Mouse (Mus musculus) heart, embryonic 10.5 days (tissue): ENCODE results near the gene Srsf3. TPM values are rescaled to one million over a fixed set of nuclear protein-coding genes. Genes with fewer than 3 reads are reported as not detected.

ENCODE experiments used
- DNase-seq: peaks from one replicate; pipeline ENCODE4 v3.0.0-alpha.2; 2017; ENCODE audit warnings: low spot score
- H3K27ac ChIP-seq: fragments of 300-500 bp; sonication (generic); 2 replicates; pipeline ENCODE4 v1.5.1; 2016; ENCODE audit warnings: mild to moderate bottlenecking
- H3K27me3 ChIP-seq: fragments of 300-500 bp; sonication (generic); 2 replicates; pipeline ENCODE4 v1.6.1; 2016; ENCODE audit warnings: mild to moderate bottlenecking; ENCODE audit not compliant: poor library complexity, insufficient read depth, severe bottlenecking
- H3K36me3 ChIP-seq: fragments of 300-500 bp; sonication (generic); 2 replicates; pipeline ENCODE4 v1.6.1; 2016; ENCODE audit warnings: mild to moderate bottlenecking, moderate library complexity
- H3K4me1 ChIP-seq: fragments of 300-500 bp; sonication (generic); 2 replicates; pipeline ENCODE4 v1.6.1; 2016; ENCODE audit warnings: mild to moderate bottlenecking
- H3K4me3 ChIP-seq: fragments of 300-500 bp; sonication (generic); 2 replicates; pipeline ENCODE4 v1.5.1; 2016; ENCODE audit warnings: mild to moderate bottlenecking, moderate library complexity
- H3K9me3 ChIP-seq: fragments of 300-500 bp; sonication (generic); 2 replicates; pipeline ENCODE4 v1.6.1; 2016; ENCODE audit warnings: mild to moderate bottlenecking, moderate library complexity
- WGBS: fragments of 180-500 bp; shearing (Covaris S2); methylation state at CpG from one replicate; pipeline ENCODE4 v1.1.7; 2016; 5-methylcytosine and 5-hydroxymethylcytosine counted together
- polyA plus RNA-seq: library from polyadenylated mRNA; unstranded; fragments of >200 nt; fragmentation: Nextera tagmentation; extraction: Ambion mirVana; gene quantifications from 2 replicates; pipeline ENCODE4 v1.2.1, GENCODE M21; 2016

Gene Srsf3
- polyA plus RNA-seq, 1 experiment from 2014 or later = 498 TPM

DNA sequence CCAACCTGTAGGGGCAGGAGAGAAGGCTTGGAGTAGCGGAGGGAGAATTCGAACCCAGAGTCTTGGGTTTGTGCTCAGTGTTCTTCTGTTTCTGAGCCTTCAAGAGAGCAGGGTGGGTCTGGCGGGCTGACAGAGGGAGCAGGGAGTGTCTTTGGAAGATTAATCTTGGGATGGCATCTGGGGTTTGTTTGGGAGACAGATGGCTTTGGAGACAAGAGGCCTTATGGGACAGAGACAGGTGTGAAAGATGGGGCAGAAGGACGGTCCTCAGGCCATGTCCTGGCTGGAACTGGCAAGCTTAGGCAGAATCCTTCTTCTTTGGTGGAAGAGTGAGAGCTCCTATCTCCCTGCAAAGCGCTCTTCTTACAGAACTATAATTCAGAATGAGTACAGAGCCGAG, 20.6 kb downstream of the Srsf3 start:
- DNase-seq = no peak
- H3K4me3 ChIP-seq = no peak overlapping the region
- no peaks in the 10 kb centered on the region; the same call in 1 of the 2 replicates for H3K36me3 ChIP-seq
- peaks cover 49% of the 10 kb centered on the region for H3K4me1 ChIP-seq
- no peaks in the 10 kb centered on the region for H3K27me3 ChIP-seq
- H3K9me3 ChIP-seq = no peaks in the 10 kb centered on the region
- no peak overlapping the region for H3K27ac ChIP-seq
- WGBS = 85% methylated on average over 6 of the region's 6 CpGs

DNA sequence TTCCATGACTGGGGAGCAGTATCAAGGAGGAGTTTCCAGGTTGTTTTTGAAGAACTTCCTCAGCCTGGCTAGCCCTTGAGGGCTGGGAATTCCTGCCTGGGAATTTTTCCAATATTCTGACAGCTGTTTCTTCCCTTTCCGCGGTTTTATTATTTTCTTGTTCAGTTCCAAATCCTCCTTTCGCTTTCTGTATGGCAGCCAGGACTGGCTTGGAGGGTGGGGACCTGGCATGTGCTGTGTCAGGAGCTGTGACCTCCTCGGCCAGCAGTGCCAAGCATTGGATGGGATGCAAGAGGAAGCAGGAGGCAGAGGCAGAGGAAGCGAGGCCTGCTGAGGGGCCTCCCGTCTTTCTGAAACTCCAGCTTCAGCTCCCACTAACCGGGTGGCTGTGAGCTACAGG, 21.4 kb downstream of the Srsf3 start:
- no peaks in the 10 kb centered on the region for H3K9me3 ChIP-seq
- WGBS = 65% methylated on average over 7 of the region's 7 CpGs
- no peak for DNase-seq
- H3K36me3 ChIP-seq = no peaks in the 10 kb centered on the region
- H3K4me1 ChIP-seq = peaks cover 54% of the 10 kb centered on the region
- H3K4me3 ChIP-seq = no peak overlapping the region
- H3K27ac ChIP-seq = no peak overlapping the region
- H3K27me3 ChIP-seq = no peaks in the 10 kb centered on the region

DNA sequence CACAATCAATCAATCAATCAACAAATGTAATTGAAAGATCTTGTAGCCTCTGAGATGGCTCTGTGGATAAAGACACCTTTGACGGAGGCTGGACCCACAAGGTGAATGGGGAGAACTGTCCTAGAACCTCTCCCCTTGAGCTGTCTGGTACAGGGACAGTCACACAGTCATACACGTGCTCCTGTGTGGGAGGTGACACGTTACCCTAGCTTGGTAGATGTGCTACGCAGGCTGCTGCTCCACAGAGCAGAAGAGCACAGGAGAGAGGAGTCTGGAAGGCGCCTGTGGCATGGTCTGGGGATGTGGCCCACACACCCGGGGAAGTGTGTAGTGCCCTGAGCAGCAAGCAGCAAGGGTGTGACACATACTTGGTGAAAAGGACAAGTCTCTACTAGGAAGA, 22.0 kb downstream of the Srsf3 start:
- no peaks in the 10 kb centered on the region for H3K36me3 ChIP-seq
- H3K27me3 ChIP-seq = no peaks in the 10 kb centered on the region
- no peak overlapping the region for H3K27ac ChIP-seq
- 67% methylated on average over 6 of the region's 6 CpGs for WGBS
- no peak overlapping the region for H3K4me3 ChIP-seq
- DNase-seq = no peak
- H3K9me3 ChIP-seq = no peaks in the 10 kb centered on the region
- peaks cover 57% of the 10 kb centered on the region for H3K4me1 ChIP-seq

DNA sequence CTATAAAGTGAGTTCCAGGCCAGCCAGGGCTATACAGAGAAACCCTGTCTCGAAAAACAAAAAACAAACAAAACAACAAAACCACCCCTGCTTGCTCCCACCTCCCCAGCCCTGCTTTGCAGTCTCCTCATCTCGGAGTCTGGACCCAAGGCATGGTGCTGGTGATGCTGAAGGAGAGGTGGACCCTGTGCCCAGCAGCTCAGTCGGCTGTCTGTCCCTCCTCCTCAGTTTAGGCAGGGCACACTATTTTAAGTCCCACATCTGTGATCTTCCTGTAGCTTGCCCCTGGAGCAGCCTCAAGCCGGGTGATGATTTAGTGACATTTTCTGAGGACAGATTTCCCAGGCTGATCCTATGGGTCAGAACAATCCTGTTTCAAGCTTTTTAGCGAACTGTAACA, 23.2 kb downstream of the Srsf3 start:
- 55% methylated on average over 5 of the region's 5 CpGs for WGBS
- Histone ChIP-seq H3K27ac (no peak overlapping the region), H3K4me3 (no peak overlapping the region), H3K36me3 (no peaks in the 10 kb centered on the region), H3K9me3 (no peaks in the 10 kb centered on the region), H3K4me1 (peaks cover 50% of the 10 kb centered on the region), H3K27me3 (no peaks in the 10 kb centered on the region)
- no peak for DNase-seq

DNA sequence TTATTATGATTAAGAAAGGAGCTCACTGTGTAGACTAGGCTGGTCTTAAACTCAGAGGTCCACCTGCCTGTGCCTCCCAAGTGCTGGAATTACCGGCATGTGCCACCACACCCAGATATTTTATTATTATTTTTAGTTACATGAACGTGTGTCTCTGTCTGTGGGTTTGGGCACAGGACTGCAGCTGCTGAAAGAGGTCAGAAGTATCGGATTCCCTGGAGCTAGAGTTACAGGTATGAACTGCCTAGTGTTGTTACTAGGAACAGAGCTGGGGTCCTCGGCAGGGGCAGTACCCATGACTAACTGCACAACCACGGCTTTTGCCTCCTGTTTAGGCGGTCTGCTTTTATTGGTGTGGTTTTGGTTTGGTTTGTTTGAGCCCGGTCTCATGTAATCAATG, 23.8 kb downstream of the Srsf3 start:
- Histone ChIP-seq H3K27ac (no peak overlapping the region), H3K36me3 (no peaks in the 10 kb centered on the region), H3K4me1 (peaks cover 43% of the 10 kb centered on the region), H3K27me3 (no peaks in the 10 kb centered on the region), H3K4me3 (no peak overlapping the region), H3K9me3 (no peaks in the 10 kb centered on the region)
- peak; percentile 71 for DNase-seq
- 36% methylated on average over 7 of the region's 7 CpGs for WGBS

DNA sequence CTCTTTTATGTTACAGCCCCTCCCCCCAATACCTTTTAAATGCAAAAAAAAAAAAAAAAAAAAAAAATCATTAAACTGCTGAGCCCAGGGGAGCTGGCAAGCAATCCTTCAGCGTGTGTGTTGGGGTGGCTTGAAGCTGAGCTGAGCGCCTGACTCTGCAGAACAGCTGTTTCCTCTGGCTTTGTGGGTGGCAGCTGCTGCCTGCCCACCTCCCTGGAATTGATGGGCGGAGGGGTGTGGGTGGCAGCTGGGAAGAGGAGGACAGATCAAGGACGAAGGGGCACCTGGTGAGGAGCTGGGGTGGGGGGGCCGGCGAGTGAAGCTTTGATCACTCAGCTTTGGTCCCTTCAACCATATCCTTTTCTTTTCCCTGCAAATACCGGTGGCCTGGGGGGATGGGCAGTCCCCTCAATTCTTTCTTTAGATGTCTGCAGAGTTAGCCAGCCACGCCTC, 24.3 kb downstream of the Srsf3 start:
- H3K27me3 ChIP-seq = no peaks in the 10 kb centered on the region
- H3K9me3 ChIP-seq = no peaks in the 10 kb centered on the region
- H3K4me3 ChIP-seq = 0 out of 2 replicates have a peak overlapping the region, but pooled peaks have one; percentile 15
- peak overlapping the region; percentile 62 for H3K27ac ChIP-seq
- no peaks in the 10 kb centered on the region for H3K36me3 ChIP-seq
- peaks cover 45% of the 10 kb centered on the region for H3K4me1 ChIP-seq
- peak; percentile 74 for DNase-seq
- WGBS = 11% methylated on average over 8 of the region's 8 CpGs

DNA sequence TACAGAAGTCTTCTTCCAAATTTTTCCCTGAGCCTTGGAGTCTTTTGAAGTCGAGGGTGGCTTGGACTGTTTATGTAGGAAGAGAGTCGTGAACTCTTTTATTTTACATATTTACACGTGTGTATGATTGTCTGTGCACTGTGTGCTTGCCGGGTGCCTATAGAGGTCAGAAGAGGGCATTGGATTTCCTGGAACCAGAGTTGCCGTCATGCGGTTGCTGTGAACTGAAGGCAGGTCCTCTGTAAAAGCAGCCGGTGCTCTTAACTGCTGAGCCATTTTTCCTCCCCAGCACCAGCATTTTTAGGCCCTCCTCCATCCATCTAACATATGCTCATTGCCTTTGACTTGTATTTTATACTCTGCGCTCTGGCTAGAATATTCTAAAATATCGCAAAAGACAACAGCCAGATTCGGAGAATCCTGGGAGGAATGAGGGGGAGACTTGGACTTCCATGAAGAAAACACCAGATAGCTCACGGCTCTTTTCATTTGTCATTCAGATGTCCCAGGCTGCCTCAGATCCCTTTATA, 25.0 kb downstream of the Srsf3 start:
- Histone ChIP-seq H3K4me3 (no peak overlapping the region), H3K36me3 (no peaks in the 10 kb centered on the region), H3K27ac (peak overlapping the region; percentile 13; the same call in 1 of the 2 replicates), H3K27me3 (no peaks in the 10 kb centered on the region), H3K9me3 (no peaks in the 10 kb centered on the region), H3K4me1 (peaks cover 52% of the 10 kb centered on the region)
- WGBS = 85% methylated on average over 11 of the region's 11 CpGs
- DNase-seq = no peak

DNA sequence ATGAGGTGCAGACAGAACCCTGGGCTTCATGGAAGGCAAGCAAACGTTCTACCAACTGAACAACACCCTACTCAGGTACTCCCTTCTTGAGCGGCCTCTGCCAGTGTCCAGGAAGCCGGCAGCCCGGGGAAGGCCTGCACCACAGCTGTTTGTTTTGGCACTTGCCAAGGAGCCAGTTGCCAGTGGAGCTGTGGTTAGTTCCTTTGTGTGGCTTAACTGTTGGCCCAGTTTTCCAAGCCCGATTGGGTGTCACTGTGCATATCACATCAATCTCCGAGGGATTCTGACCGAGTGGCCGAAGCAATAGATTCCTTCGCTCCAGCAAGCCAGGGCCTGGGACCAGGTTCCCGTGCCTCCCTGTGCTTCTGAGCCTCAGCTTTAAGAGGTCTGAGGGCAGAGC, 25.5 kb downstream of the Srsf3 start:
- Histone ChIP-seq H3K27ac (peak overlapping the region; percentile 13; the same call in 1 of the 2 replicates), H3K4me3 (no peak overlapping the region), H3K36me3 (no peaks in the 10 kb centered on the region), H3K27me3 (no peaks in the 10 kb centered on the region), H3K9me3 (no peaks in the 10 kb centered on the region), H3K4me1 (peaks cover 57% of the 10 kb centered on the region)
- WGBS = 71% methylated on average over 10 of the region's 10 CpGs
- no peak for DNase-seq

DNA sequence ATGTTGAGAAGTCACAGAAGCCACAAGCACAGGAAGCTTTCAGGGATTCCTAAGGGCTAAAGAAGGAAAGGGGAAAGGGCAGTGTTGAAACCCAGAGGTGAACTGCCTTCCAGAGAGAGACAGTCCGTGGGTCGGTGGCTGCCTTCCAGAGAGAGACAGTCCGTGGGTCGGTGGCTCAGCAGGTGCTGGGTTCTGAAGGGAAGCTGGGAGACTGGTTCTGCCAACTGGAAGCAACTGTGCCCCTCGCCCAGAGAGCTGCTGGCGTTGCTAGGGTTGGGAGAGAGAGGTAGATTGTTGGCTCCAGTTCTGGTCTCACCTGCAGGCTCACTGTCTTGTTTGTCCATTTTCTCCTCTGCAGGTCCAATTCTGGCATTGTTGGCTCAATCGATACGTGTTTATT, 26.1 kb downstream of the Srsf3 start:
- no peak for DNase-seq
- Histone ChIP-seq H3K27ac (peak overlapping the region; percentile 13; the same call in 1 of the 2 replicates), H3K9me3 (no peaks in the 10 kb centered on the region), H3K36me3 (no peaks in the 10 kb centered on the region), H3K4me1 (peaks cover 62% of the 10 kb centered on the region), H3K4me3 (no peak overlapping the region), H3K27me3 (no peaks in the 10 kb centered on the region)
- WGBS = 56% methylated on average over 8 of the region's 8 CpGs

DNA sequence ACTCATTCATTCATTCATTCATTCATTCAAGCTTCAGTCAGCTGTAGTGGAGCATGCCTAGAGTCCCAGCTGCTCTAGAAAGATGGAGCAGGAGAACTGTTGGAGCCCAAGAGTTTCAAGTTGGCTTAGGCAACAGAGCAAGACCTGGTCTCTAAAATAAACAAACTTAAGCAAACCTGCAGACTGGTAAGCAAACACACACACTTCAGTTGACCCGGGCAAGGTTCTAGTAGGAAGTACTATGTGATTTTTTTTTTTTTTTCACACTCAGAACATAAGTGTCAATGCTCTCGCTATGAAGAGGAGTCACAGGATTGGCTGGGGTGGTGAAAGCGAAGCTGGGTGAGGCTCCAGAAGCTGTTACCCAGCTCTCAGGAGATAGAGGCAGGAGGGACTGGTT, 27.2 kb downstream of the Srsf3 start:
- Histone ChIP-seq H3K27me3 (no peaks in the 10 kb centered on the region; the same call in 1 of the 2 replicates), H3K9me3 (no peaks in the 10 kb centered on the region), H3K36me3 (no peaks in the 10 kb centered on the region), H3K4me3 (no peak overlapping the region), H3K4me1 (peaks cover 67% of the 10 kb centered on the region), H3K27ac (no peak overlapping the region)
- no peak for DNase-seq
- WGBS = 76% methylated on average over 3 of the region's 3 CpGs

DNA sequence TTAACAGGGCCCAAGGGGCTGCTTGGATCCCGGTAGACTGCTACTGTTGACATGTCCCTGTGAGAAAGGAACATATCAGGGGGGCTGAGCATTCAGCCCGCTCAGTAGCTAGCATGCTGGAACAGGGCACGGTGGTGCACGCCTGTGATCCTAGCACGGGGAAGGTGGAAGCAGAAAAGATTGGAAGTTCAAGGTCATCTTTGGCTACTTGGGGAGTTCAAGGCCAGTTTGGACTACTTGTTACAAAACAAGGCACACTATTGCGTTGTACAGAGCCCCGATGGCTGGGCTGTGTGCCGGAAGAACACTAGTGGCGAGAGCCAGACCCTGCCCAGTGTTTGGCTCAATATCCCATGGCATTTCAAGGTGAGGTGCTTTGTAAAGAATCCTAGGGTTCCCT, 28.5 kb downstream of the Srsf3 start:
- Histone ChIP-seq H3K27me3 (no peaks in the 10 kb centered on the region; the same call in 1 of the 2 replicates), H3K27ac (no peak overlapping the region), H3K9me3 (no peaks in the 10 kb centered on the region), H3K4me3 (no peak overlapping the region), H3K4me1 (peaks cover 62% of the 10 kb centered on the region), H3K36me3 (no peaks in the 10 kb centered on the region)
- no peak for DNase-seq
- 81% methylated on average over 9 of the region's 9 CpGs for WGBS

DNA sequence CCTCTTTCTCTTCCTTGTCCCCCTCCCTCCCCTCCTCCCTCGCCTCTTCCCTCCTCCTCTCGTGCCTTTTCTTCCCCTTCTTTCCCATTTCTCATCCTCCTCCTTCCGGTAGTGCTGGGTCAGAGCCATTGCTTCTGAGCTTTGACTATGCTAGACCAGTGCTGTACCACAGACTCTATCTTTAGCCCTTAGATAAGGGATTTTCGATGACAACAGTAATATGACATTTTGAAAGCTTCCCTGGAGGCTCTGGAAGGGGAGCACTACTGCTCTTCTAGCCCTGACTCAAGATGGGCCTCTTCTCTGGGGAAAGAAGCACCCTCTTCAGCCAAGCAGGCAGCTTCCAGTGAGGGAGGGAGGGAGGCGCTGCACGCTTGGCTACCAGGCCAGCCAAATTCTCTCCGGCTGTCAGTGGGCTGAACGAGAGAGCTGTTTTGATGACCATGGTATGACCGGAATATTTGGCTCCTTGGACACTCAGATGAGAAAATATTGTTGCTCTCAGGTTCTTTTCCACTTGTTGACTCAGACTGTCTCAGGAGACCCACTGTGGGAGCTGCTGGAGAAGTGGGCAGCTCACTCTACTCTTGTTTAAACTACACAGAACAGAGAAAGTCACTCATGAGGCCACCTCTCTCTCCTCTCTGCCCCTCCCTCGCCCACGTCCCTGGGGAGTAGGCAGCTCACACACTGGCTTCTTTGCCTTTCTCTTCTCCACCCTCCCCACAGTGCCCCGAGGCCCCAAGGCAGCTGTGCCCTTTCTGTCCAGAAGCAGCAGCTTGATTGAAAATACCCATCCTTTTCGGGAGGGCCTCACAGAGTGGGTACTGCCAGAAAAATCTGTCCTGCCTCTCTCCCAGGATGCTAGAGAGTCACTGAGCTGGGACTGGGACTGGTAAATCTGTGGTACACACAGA, 29.9 kb downstream of the Srsf3 start:
- Histone ChIP-seq H3K27ac (peak overlapping the region; percentile 80), H3K36me3 (no peaks in the 10 kb centered on the region), H3K4me1 (peaks cover 50% of the 10 kb centered on the region), H3K9me3 (no peaks in the 10 kb centered on the region), H3K4me3 (no peak overlapping the region), H3K27me3 (no peaks in the 10 kb centered on the region; the same call in 1 of the 2 replicates)
- 47% methylated on average over 13 of the region's 13 CpGs for WGBS
- peak; percentile 56 for DNase-seq
